Mouse (Mus musculus) intestine, embryonic 16.5 days (tissue): ENCODE results near the gene Pard3b. TPM values are rescaled to one million over a fixed set of nuclear protein-coding genes. Genes with fewer than 3 reads are reported as not detected.
"Not testable (repeated sequence)": the region's sequence is repeated elsewhere in the genome, so short reads cannot be mapped to it uniquely, and the experiment has no call there.

Experiments used
- ATAC-seq: fragments of 200-750 bp; cut with Nextera tagmentation; 2 replicates; pipeline ENCODE4 v1.8.0; 2017; ENCODE audit warnings: moderate TSS enrichment, moderate library complexity
- H3K27ac ChIP-seq: fragments of 300-500 bp; sonication (generic); 2 replicates; pipeline ENCODE4 v1.5.1; 2014; ENCODE audit warnings: mild to moderate bottlenecking, low read length
- H3K27me3 ChIP-seq: fragments of 300-500 bp; sonication (generic); replicated peaks from 2 replicates; pipeline ENCODE4 v1.6.1; 2014; ENCODE audit warnings: low read length, control low read depth, mixed read lengths; ENCODE audit not compliant: control insufficient read depth, insufficient read depth
- H3K36me3 ChIP-seq: fragments of 300-500 bp; sonication (generic); 2 replicates; pipeline ENCODE4 v1.6.1; 2014; ENCODE audit warnings: low read length, control low read depth; ENCODE audit not compliant: control insufficient read depth, insufficient read depth
- H3K4me1 ChIP-seq: fragments of 300-500 bp; sonication (generic); 2 replicates; pipeline ENCODE4 v1.6.1; 2014; ENCODE audit warnings: low read length, control low read depth, mixed read lengths; ENCODE audit not compliant: control insufficient read depth, insufficient read depth
- H3K4me2 ChIP-seq: fragments of 300-500 bp; sonication (generic); 2 replicates; pipeline ENCODE4 v1.6.1; 2014; ENCODE audit warnings: low read depth, low read length, control low read depth
- H3K4me3 ChIP-seq: fragments of 300-500 bp; sonication (generic); 2 replicates; pipeline ENCODE4 v1.5.1; 2014; ENCODE audit warnings: mild to moderate bottlenecking, low read length
- H3K9ac ChIP-seq: fragments of 300-500 bp; sonication (generic); 2 replicates; pipeline ENCODE4 v1.6.1; 2014; ENCODE audit warnings: low read depth, low read length
- H3K9me3 ChIP-seq: fragments of 300-500 bp; sonication (generic); 2 replicates; pipeline ENCODE4 v1.6.1; 2016; ENCODE audit warnings: low read length, control low read depth; ENCODE audit not compliant: control insufficient read depth
- WGBS: fragments of 180-500 bp; shearing (Covaris S2); extraction: QIAGEN DNeasy Blood & Tissue Kit; methylation state at CpG from one replicate; pipeline ENCODE4 v1.1.7; 2014; 5-methylcytosine and 5-hydroxymethylcytosine counted together
- polyA plus RNA-seq: library from polyadenylated mRNA; unstranded; fragments of >200 nt; fragmentation: Nextera tagmentation; extraction: Ambion mirVana; gene quantifications from 2 replicates; pipeline ENCODE4 v1.2.1, GENCODE M21; 2015

The Pard3b gene
- polyA plus RNA-seq, 1 experiment from 2014 or later, result 22.3 TPM

DNA sequence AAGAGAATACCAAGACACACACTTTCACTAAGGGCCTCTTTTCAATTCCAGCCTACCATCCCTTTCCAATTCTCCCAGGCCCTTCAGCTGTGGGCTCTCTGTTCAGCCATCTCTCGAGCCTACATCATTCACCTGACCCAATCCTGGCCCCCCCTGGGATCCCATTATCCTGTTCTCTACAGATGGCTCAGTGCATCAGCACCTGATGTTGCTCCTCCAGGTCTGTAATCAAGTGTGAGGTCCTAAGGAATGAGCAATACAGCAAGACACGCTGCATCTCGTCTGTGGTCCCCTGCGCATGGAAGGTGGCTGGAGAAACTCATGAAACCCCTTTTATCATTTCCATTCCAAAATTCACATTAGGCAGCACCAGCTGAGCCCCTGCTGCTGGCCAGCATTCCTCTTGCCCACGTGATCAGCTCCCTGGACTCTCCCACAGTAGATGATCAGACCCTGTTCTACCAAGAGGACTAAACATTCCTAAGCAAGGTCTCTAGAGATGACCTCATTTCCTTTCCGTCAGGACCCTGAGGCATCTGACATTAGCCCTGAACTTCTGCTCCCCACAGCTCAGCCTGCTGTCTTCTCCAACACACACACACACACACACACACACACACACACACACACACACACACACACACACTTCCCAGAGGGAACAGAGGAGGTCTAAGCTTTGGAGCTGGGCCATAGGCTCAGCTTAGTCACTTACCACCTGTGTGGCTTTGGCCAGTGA, 952.8 kb downstream of the Pard3b start:
- no peak overlapping the region for H3K4me3 ChIP-seq
- 0 out of 2 replicates have a peak overlapping the region, but pooled peaks have one; percentile 6 for H3K27ac ChIP-seq
- no peak; the same call in 1 of the 2 replicates for ATAC-seq
- no peaks in the 10 kb centered on the region for H3K27me3 ChIP-seq
- H3K9ac ChIP-seq, result no peak overlapping the region
- 0 out of 2 replicates have a peak, but pooled peaks cover 11% of the 10 kb centered on the region for H3K4me1 ChIP-seq
- H3K36me3 ChIP-seq, result no peaks in the 10 kb centered on the region
- H3K9me3 ChIP-seq, result no peaks in the 10 kb centered on the region
- no peak overlapping the region for H3K4me2 ChIP-seq
- WGBS, result 53% methylated on average over 6 of the region's 6 CpGs

DNA sequence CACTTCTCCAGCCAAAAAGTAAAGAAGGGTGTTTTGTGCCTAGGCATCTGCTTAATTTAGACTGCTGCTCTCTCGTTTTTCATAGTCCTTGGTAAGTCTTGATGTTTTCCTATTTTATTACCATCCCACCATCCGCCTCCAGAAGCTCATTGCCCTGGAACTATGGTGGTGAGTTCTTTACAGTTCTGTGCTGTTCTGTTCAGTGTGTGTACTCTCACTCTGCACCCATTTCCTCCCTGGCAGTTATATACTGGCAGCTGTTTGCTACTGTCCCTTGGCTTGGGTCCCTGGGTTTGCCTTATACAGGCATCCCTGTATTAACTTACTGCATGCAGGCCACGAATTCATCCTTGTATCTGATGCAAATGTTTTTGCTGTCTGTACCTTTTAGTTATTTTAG, 956.8 kb downstream of the Pard3b start:
- 0 out of 2 replicates have a peak, but pooled peaks cover 11% of the 10 kb centered on the region for H3K4me1 ChIP-seq
- no peaks in the 10 kb centered on the region for H3K36me3 ChIP-seq
- no peak overlapping the region for H3K27ac ChIP-seq
- H3K4me3 ChIP-seq, result no peak overlapping the region
- no peak overlapping the region for H3K4me2 ChIP-seq
- no peak overlapping the region for H3K9ac ChIP-seq
- WGBS, result 64% methylated on average over 3 of the region's 3 CpGs
- H3K27me3 ChIP-seq, result no peaks in the 10 kb centered on the region
- H3K9me3 ChIP-seq, result no peaks in the 10 kb centered on the region
- no peak for ATAC-seq

DNA sequence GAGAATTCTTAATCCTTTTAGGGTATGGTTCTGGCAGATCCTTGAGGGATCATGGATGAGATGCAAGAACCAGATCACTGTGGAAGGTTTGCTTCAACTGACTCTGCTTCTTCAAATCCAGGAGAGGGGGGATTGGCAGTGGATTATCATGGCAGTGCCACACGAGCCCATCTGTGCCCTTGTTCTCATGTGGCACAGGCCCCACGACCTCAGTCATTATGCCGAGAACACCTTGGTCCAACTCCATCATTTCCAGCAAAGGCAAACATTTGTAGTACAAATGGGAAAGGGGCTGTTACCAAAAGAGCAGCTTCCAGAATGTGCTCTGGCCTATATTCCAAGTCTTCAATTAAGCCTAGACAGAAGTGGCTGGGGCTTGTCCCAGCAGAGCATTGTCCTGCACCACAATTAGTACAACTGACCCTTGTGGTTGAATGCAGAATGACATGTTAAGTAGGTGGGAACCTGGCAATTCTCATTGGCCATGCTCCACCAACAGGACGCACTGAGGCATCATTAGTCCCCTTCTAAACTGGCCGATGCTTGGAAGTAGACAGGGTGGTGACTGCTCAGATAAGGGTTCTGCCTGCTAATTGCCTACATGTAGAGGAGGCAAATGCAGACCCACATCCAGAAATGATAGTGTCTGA, 959.3 kb downstream of the Pard3b start:
- Histone ChIP-seq H3K27me3 (no peaks in the 10 kb centered on the region), H3K4me3 (no peak overlapping the region), H3K4me2 (no peak overlapping the region), H3K4me1 (no peaks in the 10 kb centered on the region), H3K27ac (no peak overlapping the region), H3K36me3 (no peaks in the 10 kb centered on the region), H3K9ac (no peak overlapping the region), H3K9me3 (no peaks in the 10 kb centered on the region)
- WGBS, result 88% methylated on average over 5 of the region's 5 CpGs
- no peak for ATAC-seq

DNA sequence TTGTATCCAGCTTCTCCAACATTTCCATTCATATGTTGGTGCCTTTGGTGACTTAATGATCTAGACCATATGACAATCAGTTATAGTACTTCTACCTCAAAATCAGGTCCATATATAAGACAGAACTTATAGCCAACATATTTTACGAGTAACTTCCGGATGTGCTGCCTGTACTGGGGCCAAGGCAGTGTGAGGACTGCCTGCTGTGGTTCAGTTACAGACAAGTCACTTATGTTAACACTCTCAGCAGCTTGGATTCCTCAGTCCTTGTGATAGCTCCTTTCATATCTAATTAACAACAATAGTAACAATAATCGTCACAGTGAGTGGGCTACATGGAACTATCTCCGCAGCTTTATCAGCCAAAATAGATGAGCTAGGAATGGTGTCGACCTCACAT, 959.9 kb downstream of the Pard3b start:
- Histone ChIP-seq H3K36me3 (no peaks in the 10 kb centered on the region), H3K27me3 (no peaks in the 10 kb centered on the region), H3K9me3 (no peaks in the 10 kb centered on the region), H3K4me2 (no peak overlapping the region), H3K27ac (no peak overlapping the region), H3K4me1 (no peaks in the 10 kb centered on the region), H3K9ac (no peak overlapping the region), H3K4me3 (no peak overlapping the region)
- WGBS, result 80% methylated on average over 5 of the region's 5 CpGs
- ATAC-seq, result no peak

DNA sequence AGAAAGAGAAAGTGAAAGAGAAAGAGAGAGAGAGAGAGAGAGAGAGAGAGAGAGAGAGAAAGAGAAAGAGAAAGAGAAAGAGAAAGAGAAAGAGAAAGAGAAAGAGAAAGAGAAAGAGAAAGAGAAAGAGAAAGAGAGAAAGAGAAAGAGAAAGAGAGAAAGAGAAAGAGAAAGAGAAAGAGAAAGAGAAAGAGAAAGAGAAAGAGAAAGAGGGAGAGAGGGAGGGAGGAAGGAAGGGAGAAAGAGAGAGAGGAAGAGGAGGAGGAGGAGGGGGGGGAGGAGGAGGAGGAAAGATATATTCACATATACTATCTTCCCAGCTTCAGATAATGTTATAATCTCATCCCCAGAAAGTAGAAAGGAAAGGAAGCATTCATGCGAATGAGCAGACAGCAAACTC, 966.0 kb downstream of the Pard3b start:
- not testable (repeated sequence) for ATAC-seq

DNA sequence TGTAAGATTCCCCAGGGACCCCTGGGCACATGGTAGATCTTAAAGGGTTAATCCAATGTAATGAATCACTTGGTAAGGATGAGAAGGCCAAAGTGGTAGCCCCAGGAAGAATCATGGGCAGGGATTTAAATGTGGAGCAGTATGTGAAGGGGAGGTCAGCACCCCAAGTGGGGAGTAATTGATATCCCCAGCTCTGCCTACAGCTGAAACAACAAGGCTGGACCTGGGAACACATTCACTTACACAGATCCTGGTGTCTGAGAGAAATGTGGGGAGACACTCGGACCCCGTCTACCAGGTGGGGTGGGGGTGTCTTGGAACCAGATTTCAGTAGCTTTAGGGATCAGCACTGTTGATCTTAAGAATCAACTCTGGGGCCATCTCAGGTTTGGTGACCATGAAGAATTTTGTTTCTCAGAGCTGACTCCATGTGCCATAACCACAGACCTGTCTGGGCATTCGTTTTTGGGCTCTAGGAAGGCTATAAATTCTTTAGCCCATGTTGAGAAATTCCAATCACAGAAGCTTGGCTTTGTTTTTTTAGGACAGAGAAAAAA, 979.6 kb downstream of the Pard3b start:
- Histone ChIP-seq H3K9ac (no peak overlapping the region), H3K4me3 (no peak overlapping the region), H3K4me2 (no peak overlapping the region), H3K36me3 (no peaks in the 10 kb centered on the region), H3K27me3 (no peaks in the 10 kb centered on the region), H3K4me1 (no peaks in the 10 kb centered on the region), H3K9me3 (no peaks in the 10 kb centered on the region), H3K27ac (no peak overlapping the region)
- WGBS, result 65% methylated on average over 3 of the region's 3 CpGs
- ATAC-seq, result no peak

More for the DNA sequence above, 966.0 kb downstream of the Pard3b start:
- not testable (repeated sequence) for H3K4me1 ChIP-seq, H3K4me2 ChIP-seq, H3K9me3 ChIP-seq, H3K36me3 ChIP-seq, H3K9ac ChIP-seq, H3K4me3 ChIP-seq, H3K27ac ChIP-seq, H3K27me3 ChIP-seq
- WGBS, result 95% methylated on average over 1 of the region's 1 CpGs

DNA sequence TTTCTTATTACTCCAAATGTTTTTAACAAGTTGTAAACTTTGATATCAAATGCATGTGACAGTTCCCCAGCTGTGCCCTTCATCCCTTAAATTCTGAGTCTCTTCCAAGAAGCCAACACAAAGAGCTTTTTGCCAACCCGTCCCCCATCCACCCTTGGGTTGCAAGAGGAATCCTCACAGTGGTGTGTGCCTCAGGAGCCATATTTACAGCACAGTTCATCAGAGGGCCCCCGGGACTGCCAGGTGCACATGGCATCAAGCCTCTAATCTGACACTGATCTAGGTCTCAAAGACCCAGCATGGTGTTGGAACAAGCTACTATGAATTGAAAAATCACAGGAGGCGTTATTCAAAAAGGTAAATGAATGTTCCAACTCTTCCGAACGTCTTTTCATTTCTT, 980.8 kb downstream of the Pard3b start:
- Histone ChIP-seq H3K9ac (no peak overlapping the region), H3K27me3 (no peaks in the 10 kb centered on the region), H3K27ac (no peak overlapping the region), H3K4me1 (no peaks in the 10 kb centered on the region), H3K4me3 (no peak overlapping the region), H3K9me3 (no peaks in the 10 kb centered on the region), H3K36me3 (no peaks in the 10 kb centered on the region), H3K4me2 (no peak overlapping the region)
- 95% methylated on average over 5 of the region's 5 CpGs for WGBS
- no peak for ATAC-seq

DNA sequence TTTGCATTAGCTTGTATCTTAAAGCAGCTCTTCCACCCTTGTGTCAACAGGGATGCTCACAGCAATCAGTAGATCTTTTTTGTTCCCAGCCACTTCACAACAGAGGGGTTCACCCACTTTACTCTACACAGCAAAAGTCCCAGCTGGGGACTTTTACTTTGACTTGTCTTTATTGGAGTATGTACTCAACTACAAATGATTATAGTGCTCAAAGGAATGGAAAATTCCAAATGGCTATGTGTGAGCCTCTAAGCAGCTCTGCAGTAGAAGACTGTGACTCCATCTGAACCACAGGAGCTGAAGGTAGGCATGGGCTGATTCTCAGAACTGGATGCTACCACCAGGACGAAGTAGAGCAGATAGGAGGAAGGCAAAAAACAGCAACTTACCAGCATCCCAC, 983.8 kb downstream of the Pard3b start:
- Histone ChIP-seq H3K27me3 (no peaks in the 10 kb centered on the region), H3K4me1 (no peaks in the 10 kb centered on the region), H3K27ac (no peak overlapping the region), H3K36me3 (no peaks in the 10 kb centered on the region), H3K4me3 (no peak overlapping the region), H3K9ac (no peak overlapping the region), H3K4me2 (no peak overlapping the region), H3K9me3 (no peaks in the 10 kb centered on the region)
- no peak for ATAC-seq
- WGBS, result 90% methylated on average over 1 of the region's 1 CpGs

DNA sequence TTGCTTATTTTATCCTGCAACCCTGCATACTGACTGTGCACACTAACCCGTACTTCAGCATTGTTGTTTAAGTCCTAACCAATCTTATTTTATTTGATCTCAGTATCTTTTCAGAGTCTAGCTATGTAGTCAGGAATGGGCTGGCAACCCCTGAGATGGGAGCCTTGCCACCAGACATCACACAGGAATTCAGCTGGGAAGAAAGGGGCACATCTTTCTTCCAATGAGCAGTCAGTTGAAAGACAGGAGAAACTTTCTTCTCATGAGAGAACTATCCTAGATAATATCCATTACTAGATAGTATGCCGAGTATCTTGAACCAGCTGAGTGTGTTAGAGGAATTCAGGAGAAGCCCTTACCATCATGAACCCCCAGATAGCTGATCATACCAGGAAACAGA, 985.5 kb downstream of the Pard3b start:
- no peak for ATAC-seq
- Histone ChIP-seq H3K4me3 (no peak overlapping the region), H3K27ac (no peak overlapping the region), H3K9ac (no peak overlapping the region), H3K9me3 (no peaks in the 10 kb centered on the region), H3K36me3 (no peaks in the 10 kb centered on the region), H3K4me1 (no peaks in the 10 kb centered on the region), H3K4me2 (no peak overlapping the region), H3K27me3 (no peaks in the 10 kb centered on the region)
- 87% methylated on average over 2 of the region's 2 CpGs for WGBS
